Mouse (Mus musculus): ENCODE data around the gene Ankrd23. TPM values are rescaled to one million over a fixed set of nuclear protein-coding genes. Genes with fewer than 3 reads are reported as not detected.
A peak's percentile ranks its signal among the peaks of the same experiment; 100 is the strongest.

Gene Ankrd23
- total and polyA plus RNA-seq, 3 experiments, result 2.8 to 6.1 (median 3.7) TPM

DNA sequence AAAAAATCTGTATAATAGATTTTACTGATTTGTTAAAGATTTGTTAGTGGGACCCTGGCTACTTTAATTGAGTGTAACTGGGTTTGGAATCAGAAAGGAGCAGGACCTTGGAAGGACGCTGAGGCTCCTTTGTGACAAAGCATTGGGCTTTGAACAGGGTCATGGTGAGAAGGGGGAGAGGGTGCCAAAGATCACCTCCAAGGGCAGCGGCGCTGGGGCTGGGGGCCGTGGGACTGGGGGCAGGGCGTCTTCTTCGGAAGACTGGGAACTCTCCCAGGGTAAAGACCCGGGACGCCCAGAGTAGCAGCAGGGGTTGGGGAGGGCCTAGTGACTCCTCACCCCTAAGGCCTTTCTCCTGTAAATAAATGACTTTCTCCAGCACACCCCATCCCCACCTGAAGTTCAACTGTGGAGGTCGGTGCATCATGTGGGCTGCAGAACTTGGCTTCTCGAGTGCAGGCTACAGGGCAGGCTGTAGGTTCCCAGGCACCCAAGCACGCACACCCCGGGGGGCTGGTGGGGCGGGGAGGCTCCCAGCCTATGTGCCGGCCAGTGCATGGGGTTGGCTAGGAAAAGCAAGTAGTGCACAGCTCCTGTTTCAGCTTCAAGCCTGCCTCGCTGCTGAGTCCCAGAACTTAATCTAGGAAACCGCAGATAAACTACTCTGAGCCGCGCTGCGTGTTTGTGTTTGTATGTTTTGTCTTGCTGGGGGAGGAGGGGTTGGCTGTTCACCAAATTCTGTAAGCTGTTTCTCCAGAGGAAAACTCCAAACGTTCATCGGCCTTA, 31.3 kb upstream of the Ankrd23 start:
- no peaks in the 10 kb centered on the region for H3K36me3 ChIP-seq (replicated peaks in 1 of 2; ENCODE audit: control insufficient read depth in 1 of 2, insufficient read depth in 1 of 2, low read length in 1 of 2)
- H3K9me3 ChIP-seq (replicated peaks; ENCODE audit: low read length), result no peaks in the 10 kb centered on the region
- peaks cover 22 to 63% of the 10 kb centered on the region in 2 experiments for H3K4me1 ChIP-seq (ENCODE audit: control insufficient read depth in 1 of 2, insufficient read depth in 2 of 2)
- H3K4me3 ChIP-seq (replicated peaks in 1 of 3; ENCODE audit: low read depth in 2 of 3, low read length in 2 of 3, poor library complexity in 1 of 3), result no peak overlapping the region
- TF ChIP-seq MYC (IDR thresholded peaks at IDR 0.05; ENCODE audit: low read depth, low read length) (no peak), ZKSCAN1 (IDR thresholded peaks at IDR 0.05; ENCODE audit: borderline replicate concordance, low read depth, low read length) (no peak), NELFE (IDR thresholded peaks at IDR 0.05; ENCODE audit: low read depth, low read length) (no peak), TBP (conservative IDR thresholded peaks at IDR 0.05; ENCODE audit: low read depth, low read length) (no peak), HCFC1 (IDR thresholded peaks at IDR 0.05; ENCODE audit: low read depth, low read length) (no peak), ZMIZ1 (IDR thresholded peaks at IDR 0.05; ENCODE audit: low read depth, low read length) (no peak), ELF1 (IDR thresholded peaks at IDR 0.05; ENCODE audit: low read depth, low read length) (no peak), SMC3 (IDR thresholded peaks at IDR 0.05; ENCODE audit: low read depth, low read length) (no peak), USF1 (IDR thresholded peaks at IDR 0.05; ENCODE audit: low read depth, low read length) (no peak)
- dilution Hi-C loops (cut with MboI; ENCODE audit: extremely low pct_ligation_motif_present, extremely low pct_unique_long_range_greater_than_20kb, low sequenced_read_pairs), result no loop called here
- no peak overlapping the region for H3K4me2 ChIP-seq (ENCODE audit: insufficient read depth, low read depth, poor library complexity, severe bottlenecking)
- H3K79me2 ChIP-seq (replicated peaks; ENCODE audit: control insufficient read depth, extremely low read depth, insufficient read depth, poor library complexity, severe bottlenecking), result no peaks in the 10 kb centered on the region
- no peak for DNase-seq (ENCODE audit: extremely low read depth)
- in situ Hi-C loops (cut with MboI; ENCODE audit: low pct_ligation_motif_present, low pct_unique_long_range_greater_than_20kb, low sequenced_read_pairs), result loop anchor here (5.0 kb wide), 1 partner anchor 34 kb away; no protein-coding TSS in a partner anchor
- no peak overlapping the region for H3K27ac ChIP-seq (ENCODE audit: insufficient read depth, low read depth)
- no peaks in the 10 kb centered on the region for H3K27me3 ChIP-seq (replicated peaks)
- H3K9ac ChIP-seq (ENCODE audit: insufficient read depth, low read depth), result no peak overlapping the region

GRCm38 (mm10) chr1:36566425-36566824, 29.7 kb upstream of the Ankrd23 start:
- DNase-seq (ENCODE audit: extremely low read depth), result peak; percentile 33
- H3K4me1 ChIP-seq (ENCODE audit: control insufficient read depth in 1 of 2, insufficient read depth in 2 of 2), result peaks cover 20 to 56% of the 10 kb centered on the region in 2 experiments
- no peak overlapping the region for H3K4me3 ChIP-seq (replicated peaks in 1 of 3; ENCODE audit: low read depth in 2 of 3, low read length in 2 of 3, poor library complexity in 1 of 3)
- dilution Hi-C loops (cut with MboI; ENCODE audit: extremely low pct_ligation_motif_present, extremely low pct_unique_long_range_greater_than_20kb, low sequenced_read_pairs), result no loop called here
- no peaks in the 10 kb centered on the region for H3K27me3 ChIP-seq (replicated peaks)
- no peaks in the 10 kb centered on the region for H3K9me3 ChIP-seq (replicated peaks; ENCODE audit: low read length)
- no peak overlapping the region for H3K9ac ChIP-seq (ENCODE audit: insufficient read depth, low read depth)
- no peaks in the 10 kb centered on the region for H3K79me2 ChIP-seq (replicated peaks; ENCODE audit: control insufficient read depth, extremely low read depth, insufficient read depth, poor library complexity, severe bottlenecking)
- H3K4me2 ChIP-seq (ENCODE audit: insufficient read depth, low read depth, poor library complexity, severe bottlenecking), result no peak overlapping the region
- no peaks in the 10 kb centered on the region for H3K36me3 ChIP-seq (replicated peaks in 1 of 2; ENCODE audit: control insufficient read depth in 1 of 2, insufficient read depth in 1 of 2, low read length in 1 of 2)
- in situ Hi-C loops (cut with MboI; ENCODE audit: low pct_ligation_motif_present, low pct_unique_long_range_greater_than_20kb, low sequenced_read_pairs), result loop anchor here (5.0 kb wide), 1 partner anchor 36 kb away; no protein-coding TSS in a partner anchor
- TF ChIP-seq IRF4 (IDR thresholded peaks at IDR 0.05; ENCODE audit: low read depth, low read length) (0 out of 2 replicates have a peak, but pooled peaks have one; percentile 3), ZNF384 (IDR thresholded peaks at IDR 0.05; ENCODE audit: low read depth, low read length) (0 out of 2 replicates have a peak, but pooled peaks have one; percentile 5), GABPA (IDR thresholded peaks at IDR 0.05; ENCODE audit: insufficient replicate concordance, low read depth, low read length) (no peak)
- no peak overlapping the region for H3K27ac ChIP-seq (ENCODE audit: insufficient read depth, low read depth)

All from CH12.LX (cell line).